Mouse (Mus musculus) adrenal gland, postnatal 25 days (tissue): ENCODE results near the gene Prrx1. TPM values are rescaled to one million over a fixed set of nuclear protein-coding genes. Genes with fewer than 3 reads are reported as not detected.
A peak's percentile ranks its signal among the peaks of the same experiment; 100 is the strongest.

ENCODE experiments used
- DNase-seq: peaks from one replicate; pipeline ENCODE4 v3.0.0; 2021; ENCODE audit warnings: mixed read lengths
- total RNA-seq: library from RNA; stranded (reverse); gene quantifications from 2 replicates; pipeline ENCODE4 v1.2.3, GENCODE M21; 2021

The Prrx1 gene
- total RNA-seq, 1 experiment from 2014 or later: 8.7 TPM

DNA sequence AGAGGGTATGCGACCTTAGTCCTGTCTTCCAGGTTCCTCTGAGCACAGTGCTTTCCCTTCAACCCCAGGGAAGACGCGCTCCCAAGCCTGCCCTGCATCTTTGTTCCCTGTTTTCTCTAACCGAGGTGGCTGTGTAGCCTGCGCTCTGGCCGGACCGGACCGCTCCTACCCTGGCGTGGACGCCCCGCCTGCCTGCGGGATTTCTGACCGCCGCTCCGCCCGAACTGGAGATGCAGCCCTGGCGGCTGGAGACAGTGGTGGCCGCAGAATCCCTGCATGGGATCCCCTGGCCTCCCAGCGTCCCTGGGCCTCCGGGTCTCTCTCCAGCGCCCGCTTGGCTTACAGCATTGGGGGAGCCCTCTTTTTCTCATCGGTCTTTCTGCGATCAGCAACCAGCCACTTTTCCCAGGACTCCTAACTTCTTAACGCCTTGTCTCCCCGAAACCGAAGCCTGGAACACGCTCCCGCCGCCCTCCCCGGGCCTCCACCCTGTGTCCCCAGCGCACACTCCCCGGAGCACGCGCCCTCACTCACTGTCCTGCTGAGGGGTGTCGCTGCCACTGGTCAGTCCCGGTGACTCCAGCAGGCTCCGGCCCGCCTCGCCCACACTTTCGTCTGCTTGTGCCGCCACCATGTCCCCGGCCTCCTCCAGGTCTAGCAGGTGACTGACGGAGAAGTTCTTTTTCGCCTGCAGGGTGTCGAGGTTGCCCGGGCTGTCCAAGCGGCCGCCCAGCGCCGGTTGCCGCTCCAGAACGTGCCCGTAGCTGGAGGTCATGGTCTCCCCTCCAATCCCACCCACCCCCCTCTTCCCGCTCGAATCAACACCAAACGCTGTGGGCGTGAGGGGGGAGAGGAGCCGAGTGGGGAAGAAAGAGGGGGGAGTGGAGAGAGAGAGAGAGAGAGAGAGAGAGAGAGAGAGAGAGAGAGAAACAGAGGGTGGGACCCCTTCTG is 1.4 kb downstream of the Prrx1 start:
- peak; percentile 59 for DNase-seq

DNA sequence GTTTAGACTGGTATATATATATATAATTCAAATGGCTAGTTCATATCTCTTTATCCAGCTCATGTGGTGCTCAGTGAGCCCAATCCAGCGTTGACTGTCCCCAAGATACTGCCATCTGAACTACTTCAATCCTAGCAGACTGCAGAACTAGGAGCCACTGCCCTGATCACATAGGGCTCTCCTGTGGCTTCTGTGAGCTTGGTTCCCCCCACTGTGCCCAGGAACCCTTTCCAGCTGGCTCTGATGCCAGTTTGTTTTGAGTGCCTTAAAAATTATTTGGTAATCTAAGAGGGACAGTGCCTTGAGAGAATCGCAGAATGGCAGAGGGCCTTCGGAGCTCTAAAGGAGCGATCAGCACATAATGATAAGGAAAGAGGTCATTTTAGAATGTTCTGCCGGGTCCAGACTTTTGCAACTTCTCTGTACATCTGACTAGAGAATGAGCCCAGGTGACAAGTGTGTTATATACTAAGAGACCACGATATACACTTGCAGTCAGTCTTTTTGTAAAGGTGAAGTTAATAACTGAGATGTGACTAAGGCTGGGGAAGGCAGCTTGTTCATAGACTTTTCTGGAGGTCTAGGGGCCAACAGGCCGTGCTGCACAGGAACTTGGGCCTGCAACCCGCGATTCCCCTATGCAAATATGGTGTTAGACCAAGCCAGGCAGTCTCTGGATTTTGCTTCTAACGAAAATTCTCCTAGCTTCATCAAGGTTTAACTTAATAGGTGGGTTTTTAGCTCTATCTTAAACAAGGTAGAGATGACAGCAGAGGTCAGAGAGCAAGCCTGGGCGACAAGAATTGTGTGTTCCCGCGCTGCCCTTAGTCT is 2.3 kb downstream of the Prrx1 start:
- no peak for DNase-seq

DNA sequence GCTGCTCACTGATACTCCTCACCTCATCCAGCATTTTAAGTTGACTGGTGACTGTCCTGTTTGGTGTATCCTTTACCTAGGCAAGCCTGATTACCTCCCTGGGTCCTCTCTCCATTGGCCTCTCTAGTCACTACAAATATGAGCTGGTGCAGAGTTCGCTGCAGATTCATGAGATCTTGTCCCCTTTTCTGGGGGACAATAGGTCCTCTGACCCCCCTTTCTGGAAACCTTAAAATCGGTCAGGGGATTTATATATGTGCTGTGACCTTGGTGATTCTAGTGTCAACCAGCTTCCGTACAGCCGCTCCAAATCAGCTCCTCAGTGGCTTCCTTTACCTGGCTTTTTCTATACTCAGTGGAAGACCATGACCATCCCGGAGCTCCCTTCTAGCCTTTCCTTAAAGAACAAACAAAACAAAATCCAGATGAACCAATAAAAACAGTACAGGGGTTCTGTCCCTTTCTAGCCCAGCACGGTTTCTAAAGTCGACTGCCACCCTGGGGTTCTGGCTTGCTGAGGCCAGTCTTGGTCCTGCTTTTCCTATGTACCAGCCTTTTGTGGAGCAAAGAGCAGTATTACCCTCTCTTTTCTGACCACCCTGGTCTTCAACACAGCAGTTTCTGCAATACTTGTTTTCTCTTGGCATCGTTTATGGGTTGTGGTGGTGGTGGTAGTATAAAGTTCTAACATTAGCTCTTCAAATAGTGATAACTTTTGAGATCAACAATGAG is 3.3 kb downstream of the Prrx1 start:
- DNase-seq: no peak

DNA sequence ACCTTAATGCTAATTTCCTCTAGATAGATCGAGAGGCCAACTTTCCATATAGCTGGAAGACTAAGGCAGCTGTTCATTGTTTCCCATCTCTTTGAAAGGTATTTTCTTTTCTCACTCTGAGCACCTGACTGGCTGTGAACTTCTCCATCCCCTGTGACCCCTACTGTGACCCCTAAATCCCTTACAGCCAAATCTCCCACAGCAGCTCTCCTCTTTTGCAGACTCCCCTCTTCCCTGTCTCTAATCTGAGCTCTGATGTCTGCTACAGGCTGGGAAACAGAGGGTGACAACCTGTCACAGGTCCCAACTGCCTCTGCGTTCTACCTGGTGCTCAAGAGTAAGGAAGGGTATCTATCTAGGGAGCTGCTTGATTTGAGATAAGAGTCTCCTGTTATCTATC is 4.0 kb downstream of the Prrx1 start:
- no peak for DNase-seq

DNA sequence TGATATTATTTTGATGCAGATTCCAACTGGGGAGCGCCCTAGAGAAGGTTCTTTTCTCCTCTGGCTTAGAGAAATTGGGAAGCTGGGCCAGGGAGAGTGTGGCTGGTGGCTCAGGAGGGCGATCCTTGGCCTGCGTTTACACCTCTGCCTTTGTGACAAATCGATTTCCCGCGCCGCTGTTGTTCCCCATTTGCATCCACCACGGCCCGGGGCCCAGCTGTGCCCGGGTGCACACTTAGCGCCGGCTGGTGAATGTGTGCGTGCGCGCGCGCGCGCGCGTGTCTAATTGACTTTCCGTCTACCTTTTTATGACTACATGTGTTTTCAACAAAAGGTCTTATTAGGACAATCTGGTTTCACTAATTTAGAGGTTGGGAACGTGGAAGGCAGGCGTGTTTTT is 4.9 kb downstream of the Prrx1 start:
- no peak for DNase-seq

DNA sequence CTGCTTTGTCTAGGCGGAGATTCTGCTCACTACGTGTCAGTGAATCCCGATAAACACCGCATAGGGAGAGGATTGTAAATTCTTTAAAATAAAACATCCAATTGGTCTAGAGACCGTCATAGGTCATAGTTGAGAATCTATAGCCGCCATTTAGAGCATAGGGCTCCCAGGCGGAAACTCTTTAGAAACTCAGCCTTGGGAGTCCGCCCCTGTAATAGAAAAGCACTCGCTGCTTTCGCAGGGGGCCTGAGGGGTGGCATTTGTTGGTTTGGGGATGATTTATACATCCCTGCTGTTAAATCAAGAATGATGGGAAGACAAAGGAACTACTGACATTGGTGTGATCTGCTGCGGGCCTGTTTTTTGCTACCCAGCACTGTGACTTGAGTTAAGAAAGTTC is 5.8 kb downstream of the Prrx1 start:
- no peak for DNase-seq

DNA sequence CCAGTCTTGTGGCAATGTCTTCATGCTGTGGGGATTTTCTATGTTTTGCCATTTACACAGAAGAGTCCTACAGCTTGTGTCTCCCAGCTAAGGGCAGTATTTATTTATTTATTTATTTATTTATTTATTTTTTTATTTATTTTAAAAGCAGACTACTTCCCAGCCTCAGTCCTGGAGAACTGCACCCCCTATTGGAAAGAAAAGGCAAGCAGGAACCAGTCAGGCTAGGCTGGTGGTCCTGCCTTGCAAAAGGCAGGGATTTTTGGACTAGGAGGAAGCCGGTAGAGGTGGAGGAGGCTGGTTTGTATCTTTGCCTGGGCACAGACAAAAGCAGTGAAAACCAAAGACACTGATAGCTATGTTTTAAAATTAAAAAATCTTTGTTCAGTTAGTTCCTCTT is 7.6 kb downstream of the Prrx1 start:
- no peak for DNase-seq

DNA sequence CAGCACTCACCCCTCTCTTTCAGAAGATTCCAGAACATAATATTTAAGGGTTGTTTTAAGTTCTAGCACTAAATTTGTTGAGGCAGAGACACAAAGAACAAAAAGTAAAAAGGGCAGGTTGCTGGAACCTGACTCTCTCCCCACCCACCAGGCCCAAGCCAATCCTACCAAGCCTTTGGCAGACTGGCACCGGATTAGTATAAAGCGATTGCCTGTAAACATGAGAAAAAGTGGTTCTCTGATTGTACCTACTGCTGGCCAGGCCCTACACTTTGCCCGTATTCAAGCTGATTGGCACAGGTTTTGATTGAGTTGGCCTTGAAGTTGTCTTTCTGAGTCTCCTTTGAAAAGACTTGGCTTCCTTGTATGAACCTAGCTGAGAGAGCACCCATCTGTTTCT is 8.7 kb downstream of the Prrx1 start:
- no peak for DNase-seq

DNA sequence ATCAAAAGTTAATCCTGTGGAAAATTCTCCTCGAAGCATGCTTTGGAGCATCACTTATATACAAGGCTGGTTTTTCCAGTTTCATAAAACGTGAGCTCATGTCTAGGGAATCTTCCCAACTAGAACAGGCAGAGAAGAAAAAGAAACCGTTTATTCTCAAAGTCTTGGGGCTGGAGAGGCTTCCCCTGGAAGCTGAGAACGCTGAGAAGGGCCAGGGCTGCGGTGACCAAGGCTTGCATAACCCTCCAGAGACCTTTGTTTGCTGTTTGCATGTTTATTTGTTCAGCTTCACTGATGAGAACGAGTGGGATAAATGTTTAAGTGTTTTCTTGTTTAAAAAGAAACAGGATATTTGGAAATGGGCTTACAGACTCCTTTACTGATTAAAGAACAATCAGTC is 11.2 kb downstream of the Prrx1 start:
- no peak for DNase-seq

DNA sequence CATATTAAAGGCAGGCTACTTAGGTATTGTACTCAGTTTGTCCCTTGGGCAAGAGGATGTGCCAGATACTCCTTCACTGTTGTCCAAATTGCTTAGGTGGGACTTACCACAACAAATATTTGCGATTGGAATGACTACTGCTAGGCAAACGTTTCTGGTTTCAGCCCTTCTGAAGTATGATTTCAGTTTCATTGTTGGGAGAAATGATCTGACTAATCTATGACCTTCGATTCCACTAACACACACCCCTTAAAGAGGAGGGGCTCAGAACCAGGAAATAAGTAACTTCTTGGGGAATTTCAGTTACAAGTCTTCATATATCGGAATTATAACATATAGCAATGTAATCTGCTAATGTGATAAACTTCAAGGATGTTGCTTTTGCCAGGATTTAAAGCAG is 20.4 kb downstream of the Prrx1 start:
- DNase-seq: no peak

DNA sequence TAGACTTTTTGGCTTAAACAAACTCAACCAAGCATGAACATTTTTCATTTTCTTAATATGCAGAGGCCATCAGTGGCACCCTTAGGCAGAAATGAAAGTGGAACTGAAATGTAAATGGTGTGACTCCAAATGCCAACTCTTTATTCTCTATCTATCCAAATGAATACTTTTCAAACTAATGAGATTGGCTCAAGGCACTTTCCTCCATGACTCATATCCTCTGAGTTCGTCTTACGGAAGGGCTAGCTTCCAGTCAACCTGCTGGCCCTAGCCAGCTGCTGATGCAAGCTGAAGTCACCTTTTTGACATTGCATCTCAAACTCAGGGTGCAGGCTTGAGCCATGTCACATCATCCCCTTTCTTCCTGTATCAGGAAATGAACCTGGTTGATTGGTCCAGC is 21.6 kb downstream of the Prrx1 start:
- no peak for DNase-seq

DNA sequence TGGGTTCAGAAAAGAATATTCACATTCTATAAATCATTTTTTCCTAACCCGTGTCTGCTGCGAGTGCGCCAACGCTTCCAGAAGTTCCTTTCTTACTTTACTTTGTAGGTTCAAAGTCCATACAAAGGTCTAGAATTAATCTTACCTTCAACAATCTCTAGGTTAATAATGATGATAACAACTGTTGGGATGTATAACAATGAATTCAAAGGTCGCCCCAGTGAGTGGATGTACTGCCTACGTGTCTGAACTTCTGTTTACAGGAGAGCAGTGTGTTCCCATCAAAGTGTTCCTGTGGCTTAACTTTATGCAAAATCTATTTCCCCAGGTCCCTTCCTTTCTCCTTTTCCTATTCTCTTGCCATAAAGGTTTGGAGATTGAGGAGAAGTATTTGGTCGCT is 24.4 kb downstream of the Prrx1 start:
- no peak for DNase-seq

DNA sequence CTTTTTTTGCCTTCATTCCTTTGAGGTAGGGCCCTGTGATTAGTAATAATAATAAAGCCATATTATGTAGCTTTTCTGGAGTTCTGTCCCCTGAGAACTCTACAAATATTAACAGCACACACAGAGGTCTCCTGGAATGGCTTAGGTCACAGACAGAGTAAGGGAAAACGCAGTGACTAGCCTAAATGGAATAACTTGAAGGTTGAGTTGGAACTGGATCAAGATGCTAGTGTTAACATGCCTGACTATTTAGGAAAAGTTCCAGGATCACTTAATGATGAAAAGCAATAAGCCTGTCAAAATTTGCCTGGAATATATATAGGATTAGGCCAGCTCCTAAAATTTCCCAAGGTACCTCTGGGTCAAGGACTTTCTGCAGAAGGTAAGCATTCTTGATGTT is 28.0 kb downstream of the Prrx1 start:
- no peak for DNase-seq

DNA sequence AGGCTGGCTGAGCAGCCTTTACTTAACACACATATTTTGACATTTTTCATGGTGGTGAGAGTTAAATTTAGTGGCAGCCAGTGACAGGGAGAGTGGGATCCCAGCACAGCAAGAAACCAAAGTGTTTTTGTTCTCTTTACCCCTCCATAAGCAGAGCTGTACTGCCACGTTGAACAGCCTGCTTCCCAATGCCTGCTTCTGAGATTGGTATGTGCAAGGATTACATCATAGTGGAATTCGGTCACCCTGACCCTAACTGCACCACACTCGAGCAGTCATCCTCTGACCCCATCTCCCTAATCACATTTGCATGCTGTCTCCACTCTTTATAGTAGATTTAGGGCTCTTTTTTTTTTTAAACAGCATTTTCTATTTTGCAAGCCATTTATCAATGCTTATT is 28.4 kb downstream of the Prrx1 start:
- DNase-seq: no peak

DNA sequence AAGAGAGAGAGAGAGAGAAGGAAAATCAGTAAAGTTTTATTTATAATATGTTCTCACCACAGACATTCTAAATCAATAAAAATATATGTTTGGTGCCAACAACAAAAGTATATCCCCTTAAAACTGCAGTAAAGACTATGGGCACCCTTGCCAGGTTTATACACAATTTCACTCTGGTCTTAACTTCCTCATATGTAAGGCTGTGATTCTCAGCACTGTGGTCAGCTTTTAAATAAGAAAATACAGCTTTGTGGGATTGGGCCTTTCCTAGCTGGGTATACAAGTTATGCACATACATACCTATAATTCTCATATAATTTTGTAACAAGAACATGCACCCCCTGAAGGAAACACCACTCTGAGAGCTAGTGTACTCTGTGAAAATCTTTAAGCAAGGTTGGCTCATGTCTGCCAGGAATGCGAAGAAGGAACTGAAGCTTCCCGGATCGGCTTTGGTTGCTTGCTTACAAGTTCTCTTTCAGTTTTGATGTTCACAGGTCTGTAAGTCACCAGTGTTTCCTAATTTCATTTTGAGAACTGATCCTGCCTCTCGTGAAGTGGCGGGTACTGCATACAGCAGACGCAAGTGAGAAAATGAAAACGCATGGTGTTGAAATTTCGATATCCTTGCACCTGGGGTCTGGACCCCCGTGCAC is 29.4 kb downstream of the Prrx1 start:
- DNase-seq: no peak

DNA sequence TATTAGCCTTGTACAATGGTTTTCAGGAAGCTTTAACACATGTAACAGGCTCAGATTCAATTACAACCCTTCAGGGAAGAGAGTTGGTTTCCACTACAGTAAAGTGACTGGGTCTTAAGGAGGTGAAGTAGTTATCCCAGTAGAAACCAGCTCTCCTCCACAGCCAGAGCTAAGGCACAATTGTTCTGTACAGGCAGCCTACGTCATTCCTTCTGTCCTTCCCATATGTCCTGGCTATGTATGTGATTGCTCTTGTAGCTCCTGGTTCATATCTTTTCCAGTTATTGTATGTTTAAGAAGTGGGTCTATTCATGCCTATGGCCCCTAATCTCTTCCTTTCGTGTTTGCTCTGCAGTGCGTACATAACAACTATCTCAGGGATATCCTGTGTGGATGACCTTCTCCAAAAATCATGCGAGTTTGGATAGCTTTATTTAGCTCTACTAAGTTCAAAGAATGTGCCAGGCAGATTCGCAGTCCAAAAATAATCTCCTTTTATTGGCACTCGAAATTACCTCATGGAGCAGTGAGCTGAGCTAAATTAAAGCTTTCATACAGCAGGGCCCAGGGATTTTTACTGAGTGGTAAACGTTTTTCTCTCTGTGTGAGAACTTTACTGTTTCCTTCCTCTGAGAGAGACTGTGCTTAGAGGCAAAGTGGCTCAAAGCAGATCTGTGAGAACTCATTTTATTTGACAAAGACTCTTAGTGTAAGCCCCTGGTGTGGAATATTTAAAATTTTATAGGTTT is 31.9 kb downstream of the Prrx1 start:
- no peak for DNase-seq

DNA sequence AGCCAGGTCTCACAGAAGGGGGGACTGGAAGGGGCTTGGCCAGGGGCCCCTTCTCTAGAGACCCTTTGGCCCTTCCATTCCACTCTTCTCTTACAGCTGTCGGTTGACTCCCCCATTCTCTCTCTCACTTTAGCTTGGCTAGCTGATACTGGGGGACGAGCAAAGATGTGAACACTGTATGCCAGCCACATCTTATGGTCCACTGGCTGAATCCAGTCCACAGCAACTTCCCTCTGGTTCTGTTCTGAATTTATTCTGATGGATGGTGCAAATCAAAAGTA is 32.7 kb downstream of the Prrx1 start:
- DNase-seq: no peak

DNA sequence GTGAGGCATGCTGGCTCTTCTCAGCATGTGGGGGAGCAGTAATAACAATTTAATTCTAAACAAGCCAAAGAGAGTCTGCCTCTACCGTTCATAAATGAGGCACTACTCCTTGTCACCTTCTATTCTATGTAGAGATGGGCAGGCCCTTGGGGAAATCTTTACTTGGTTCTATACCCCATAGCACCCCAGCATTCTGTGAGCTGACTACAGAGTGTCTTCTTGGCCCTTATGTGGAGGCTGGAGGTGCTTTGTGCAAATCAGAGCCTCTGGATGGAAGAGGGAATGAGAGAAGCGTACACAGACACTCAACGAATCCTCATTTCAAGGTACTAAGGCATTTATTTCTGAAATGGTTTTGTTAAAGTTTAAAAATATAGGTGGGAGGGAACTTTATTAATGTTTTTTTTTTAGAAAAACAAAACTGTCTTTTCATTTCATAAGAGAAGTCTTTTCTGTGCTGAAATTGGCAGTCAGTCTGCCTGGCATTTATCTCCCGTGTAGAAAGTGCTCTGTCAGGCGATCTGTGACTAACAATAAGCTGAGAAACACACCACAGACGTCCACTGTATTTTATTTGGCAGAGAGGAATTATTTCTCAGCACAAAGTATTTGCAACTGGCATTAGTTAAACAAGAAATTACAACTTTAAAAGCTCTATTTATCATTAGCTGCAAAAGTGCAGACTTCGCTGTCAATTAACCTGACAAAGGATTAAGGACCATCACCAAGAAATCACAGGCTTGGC is 33.2 kb downstream of the Prrx1 start:
- DNase-seq: no peak

DNA sequence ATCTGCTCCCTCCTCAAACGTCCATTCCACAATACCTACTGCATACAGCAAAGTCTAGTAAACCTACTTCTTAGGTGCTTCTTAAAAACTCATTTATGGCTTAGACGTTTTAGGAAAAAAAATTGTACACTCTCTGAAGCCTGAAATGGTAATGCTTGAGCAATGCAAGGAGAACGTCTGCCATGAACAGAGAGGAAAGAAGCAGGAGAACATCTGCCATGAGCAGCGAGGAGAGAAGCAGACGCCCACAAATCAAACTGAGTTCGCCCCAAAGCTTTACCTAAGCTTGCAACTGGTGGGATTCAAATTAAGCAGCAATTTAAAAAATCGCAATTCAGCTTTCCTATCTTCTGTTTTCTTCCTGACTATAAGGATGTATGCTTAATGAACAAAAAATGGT is 36.4 kb downstream of the Prrx1 start:
- DNase-seq: no peak

DNA sequence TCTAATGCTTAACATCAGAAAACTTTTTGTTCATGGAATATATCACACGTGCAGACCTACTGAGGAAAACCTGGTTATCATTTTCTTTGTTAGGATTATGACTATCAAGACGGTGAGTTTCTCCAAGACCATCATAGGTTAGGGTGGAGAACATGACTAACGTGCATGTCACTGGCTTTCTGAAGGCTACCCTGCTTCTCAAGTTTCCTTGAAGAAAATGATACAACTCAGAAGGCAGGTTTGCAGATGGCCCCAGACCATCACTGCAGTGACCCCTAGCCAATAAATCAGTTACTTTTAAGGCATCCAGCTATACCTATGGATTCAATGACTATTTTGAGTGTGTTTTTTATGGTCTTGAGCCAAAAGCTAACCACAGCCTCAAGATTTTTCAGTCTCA is 38.6 kb downstream of the Prrx1 start:
- DNase-seq: no peak

DNA sequence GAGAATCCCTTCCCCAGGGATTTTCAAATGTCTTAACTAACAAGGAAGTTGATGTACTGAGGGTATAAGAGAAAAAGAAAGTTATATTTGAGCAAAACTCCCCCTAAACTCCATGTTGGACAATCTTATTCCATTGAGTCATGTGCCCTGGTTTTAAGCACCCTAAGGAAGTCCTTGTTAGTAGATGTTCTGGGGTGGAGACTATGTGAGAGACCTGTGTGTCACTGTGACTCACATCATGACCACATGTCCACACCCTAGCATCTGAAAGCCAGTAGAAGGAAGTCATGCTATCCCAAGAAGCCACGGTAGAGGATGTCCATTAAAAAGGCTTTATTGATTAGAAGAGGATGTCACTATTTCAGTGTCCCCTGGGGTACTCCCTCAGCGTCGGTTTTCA is 40.4 kb downstream of the Prrx1 start:
- DNase-seq: no peak
